Mouse (Mus musculus) midbrain, embryonic 16.5 days (tissue): Measurements from ENCODE around the gene Rasa2. TPM values are rescaled to one million over a fixed set of nuclear protein-coding genes. Genes with fewer than 3 reads are reported as not detected.

Experiments
- ATAC-seq: fragments of 200-750 bp; cut with Nextera tagmentation; 2 replicates; pipeline ENCODE4 v1.8.0; 2017; ENCODE audit warnings: moderate TSS enrichment
- H3K27ac ChIP-seq: fragments of 300-500 bp; sonication (generic); 2 replicates; pipeline ENCODE4 v1.5.1; 2014; ENCODE audit warnings: mild to moderate bottlenecking, low read length, mixed read lengths
- H3K27me3 ChIP-seq: fragments of 300-500 bp; sonication (generic); 2 replicates; pipeline ENCODE4 v1.6.1; 2014; ENCODE audit warnings: low read depth, low read length, mixed read lengths; ENCODE audit not compliant: control insufficient read depth, insufficient read depth
- H3K36me3 ChIP-seq: fragments of 300-500 bp; sonication (generic); 2 replicates; pipeline ENCODE4 v1.6.1; 2014; ENCODE audit warnings: mild to moderate bottlenecking, low read length, moderate library complexity, mixed read lengths; ENCODE audit not compliant: control insufficient read depth, insufficient read depth
- H3K4me1 ChIP-seq: fragments of 300-500 bp; sonication (generic); 2 replicates; pipeline ENCODE4 v1.6.1; 2014; ENCODE audit warnings: mild to moderate bottlenecking, low read length, mixed read lengths; ENCODE audit not compliant: control insufficient read depth, insufficient read depth
- H3K4me2 ChIP-seq: fragments of 300-500 bp; sonication (generic); 2 replicates; pipeline ENCODE4 v1.6.1; 2014; ENCODE audit warnings: mild to moderate bottlenecking, low read length, mixed read lengths
- H3K4me3 ChIP-seq: fragments of 300-500 bp; sonication (generic); 2 replicates; pipeline ENCODE4 v1.5.1; 2014; ENCODE audit warnings: low read depth, mild to moderate bottlenecking, low read length, moderate library complexity, mixed read lengths
- H3K9ac ChIP-seq: fragments of 300-500 bp; sonication (generic); 2 replicates; pipeline ENCODE4 v1.6.1; 2014; ENCODE audit warnings: low read depth, low read length, mixed read lengths
- H3K9me3 ChIP-seq: fragments of 300-500 bp; sonication (generic); replicated peaks from 2 replicates; pipeline ENCODE4 v1.6.1; 2014; ENCODE audit warnings: mild to moderate bottlenecking, low read length, mixed read lengths; ENCODE audit not compliant: control insufficient read depth, poor library complexity, severe bottlenecking
- WGBS: fragments of 180-500 bp; shearing (Covaris S2); extraction: QIAGEN DNeasy Blood & Tissue Kit; methylation state at CpG from one replicate; pipeline ENCODE4 v1.1.7; 2014; 5-methylcytosine and 5-hydroxymethylcytosine counted together
- polyA plus RNA-seq: library from polyadenylated mRNA; unstranded; fragments of >200 nt; fragmentation: Nextera tagmentation; extraction: Ambion mirVana; gene quantifications from 2 replicates; pipeline ENCODE4 v1.2.1, GENCODE M21; 2015

The Rasa2 gene
- polyA plus RNA-seq, 1 experiment from 2014 or later: 18.2 TPM

GRCm38 (mm10) chr9:96501217-96501616, 130.2 kb downstream of the Rasa2 start:
- Histone ChIP-seq H3K4me1 (peaks cover 5% of the 10 kb centered on the region), H3K27me3 (no peaks in the 10 kb centered on the region), H3K9me3 (no peaks in the 10 kb centered on the region), H3K4me2 (no peak overlapping the region), H3K36me3 (no peaks in the 10 kb centered on the region), H3K27ac (no peak overlapping the region), H3K4me3 (no peak overlapping the region), H3K9ac (no peak overlapping the region)
- ATAC-seq: no peak
- WGBS: 88% methylated on average over 7 of the region's 7 CpGs

- Histone ChIP-seq H3K4me2 (no peak overlapping the region), H3K9me3 (no peaks in the 10 kb centered on the region), H3K36me3 (no peaks in the 10 kb centered on the region), H3K9ac (no peak overlapping the region), H3K27me3 (no peaks in the 10 kb centered on the region), H3K4me3 (no peak overlapping the region), H3K4me1 (no peaks in the 10 kb centered on the region), H3K27ac (no peak overlapping the region)
- no peak for ATAC-seq
- 43% methylated on average over 3 of the region's 3 CpGs for WGBS
Observed at GRCm38 (mm10) chr9:96493212-96493611, 138.2 kb downstream of the Rasa2 start.

- H3K9me3 ChIP-seq: no peaks in the 10 kb centered on the region
- no peak overlapping the region for H3K27ac ChIP-seq
- 34% methylated on average over 12 of the region's 12 CpGs for WGBS
- H3K9ac ChIP-seq: no peak overlapping the region
- H3K4me1 ChIP-seq: no peaks in the 10 kb centered on the region
- H3K4me3 ChIP-seq: no peak overlapping the region
- H3K36me3 ChIP-seq: no peaks in the 10 kb centered on the region
- no peaks in the 10 kb centered on the region for H3K27me3 ChIP-seq
- no peak overlapping the region for H3K4me2 ChIP-seq
- ATAC-seq: no peak
Observed at GRCm38 (mm10) chr9:96491810-96492209, 139.6 kb downstream of the Rasa2 start.

Other genes with a start within 250 kb of the Rasa2 start
- gene Rnf7, start 152.9 kb downstream of the Rasa2 start, polyA plus RNA-seq: 192 and 204 TPM in 2 replicates
- 0.17 and 0.48 TPM in 2 replicates for gene Gm28729, start 106.4 kb downstream of the Rasa2 start, polyA plus RNA-seq
- gene Zbtb38, start 121.2 kb upstream of the Rasa2 start, polyA plus RNA-seq: 57.1 and 58.1 TPM in 2 replicates